In genomic region chr13:4714724-4715123, GRCm38 (mm10) we compare ENCODE assay signal across 22 mouse cellular contexts.
A peak's percentile ranks its signal among the peaks of the same experiment; 100 is the strongest.
DNase-seq lines count a peak whose midpoint lies in the region; ATAC-seq lines count a peak whose summit lies in the region.
"Had no signal": no experiment of that assay in that cellular context is flagged by ENCODE, and none has a peak within 500 bp of the region (broad histone marks: within the 10 kb centered on the region; RNA-seq: fewer than 3 reads in every experiment).

No protein-coding gene starts in this region.

- H3K27ac ChIP-seq in liver, embryonic 12.5 days, result no peak overlapping the region
- no peak overlapping the region for H3K27ac ChIP-seq in liver, embryonic 15.5 days (replicated peaks)
- H3K27ac ChIP-seq: embryonic facial prominence, embryonic 12.5 days; forebrain, embryonic 12.5 days; hindbrain, embryonic 10.5 days had no signal

- no peaks in the 10 kb centered on the region for H3K27me3 ChIP-seq in liver, embryonic 12.5 days (replicated peaks)
- no peaks in the 10 kb centered on the region for H3K27me3 ChIP-seq in liver, embryonic 15.5 days
- H3K27me3 ChIP-seq: embryonic facial prominence, embryonic 12.5 days; forebrain, embryonic 12.5 days; heart, embryonic 12.5 days had no signal

- intact Hi-C loops in gastrocnemius, postnatal 36 days (cut with DNase I), result no loop called here

- DNase-seq in liver, result no peak
- DNase-seq in fat pad, adult 2 months (ENCODE audit: extremely low read depth, low read depth, low spot score), result peak; percentile 37
- peak; percentile 18 for DNase-seq in yolk sac, embryonic 10.5 days (ENCODE audit: low spot score)
- no peak for DNase-seq in gastrocnemius, postnatal 36 days
- no peak for DNase-seq in spleen, postnatal 10 days (ENCODE audit: low spot score in 2 of 2)
- DNase-seq: adrenal gland, postnatal 14 days; cerebellum, adult 11-12 months; cerebellum, adult 9-10 months; embryo, embryonic 11 days; gastrocnemius, postnatal 10 days had no signal

- H3K4me1 ChIP-seq in liver, embryonic 12.5 days, result no peaks in the 10 kb centered on the region
- H3K4me1 ChIP-seq in liver, embryonic 15.5 days (replicated peaks), result no peaks in the 10 kb centered on the region
- H3K4me1 ChIP-seq: embryonic facial prominence, embryonic 12.5 days; forebrain, embryonic 12.5 days; heart, embryonic 12.5 days; hindbrain, embryonic 10.5 days had no signal

- 59% methylated on average over 1 of the region's 1 CpGs for WGBS in liver, embryonic 12.5 days (ENCODE audit: insufficient replicate concordance)
- WGBS in liver, embryonic 15.5 days (ENCODE audit: insufficient replicate concordance), result 55% methylated on average over 1 of the region's 1 CpGs

- H3K9ac ChIP-seq in liver, embryonic 12.5 days, result no peak overlapping the region
- no peak overlapping the region for H3K9ac ChIP-seq in liver, embryonic 15.5 days
- H3K9ac ChIP-seq: embryonic facial prominence, embryonic 12.5 days; forebrain, embryonic 12.5 days; heart, embryonic 12.5 days had no signal

- peak; percentile 63 for ATAC-seq in liver, embryonic 12.5 days
- peak; percentile 81 for ATAC-seq in liver, embryonic 15.5 days (ENCODE audit: insufficient read depth)
- no peak for ATAC-seq in monocyte, adult 5-6 weeks (replicated peaks; ENCODE audit: insufficient number of reproducible peaks, low FRiP score, low TSS enrichment, poor library complexity, severe bottlenecking)
- ATAC-seq: CD4-positive, CD25-positive, alpha-beta regulatory T cell, adult 4 months; forebrain, embryonic 16.5 days; hindbrain, embryonic 16.5 days; inflammation-experienced regulatory T-cells, adult 6 months had no signal

- H3K36me3 ChIP-seq in liver, embryonic 12.5 days, result no peaks in the 10 kb centered on the region
- no peaks in the 10 kb centered on the region for H3K36me3 ChIP-seq in liver, embryonic 15.5 days (replicated peaks)
- H3K36me3 ChIP-seq: embryonic facial prominence, embryonic 12.5 days; forebrain, embryonic 12.5 days; G1E; heart, embryonic 12.5 days; hindbrain, embryonic 10.5 days had no signal

- H3K4me2 ChIP-seq in liver, embryonic 12.5 days, result no peak overlapping the region
- no peak overlapping the region for H3K4me2 ChIP-seq in liver, embryonic 15.5 days
- H3K4me2 ChIP-seq: embryonic facial prominence, embryonic 12.5 days; forebrain, embryonic 12.5 days; heart, embryonic 12.5 days had no signal

- no peaks in the 10 kb centered on the region for H3K9me3 ChIP-seq in liver, embryonic 12.5 days (replicated peaks)
- no peaks in the 10 kb centered on the region for H3K9me3 ChIP-seq in liver, embryonic 15.5 days (replicated peaks)
- H3K9me3 ChIP-seq: embryonic facial prominence, embryonic 12.5 days; forebrain, embryonic 12.5 days; G1E; heart, embryonic 12.5 days; hindbrain, embryonic 10.5 days had no signal

- no peak overlapping the region for H3K4me3 ChIP-seq in liver, embryonic 12.5 days
- H3K4me3 ChIP-seq in liver, embryonic 15.5 days (replicated peaks), result no peak overlapping the region
- H3K4me3 ChIP-seq: embryonic facial prominence, embryonic 12.5 days; forebrain, embryonic 12.5 days; heart, embryonic 12.5 days; hindbrain, embryonic 10.5 days had no signal

Comparison
In these comparisons a context has a peak if more than half of its experiments do, and no peak if none do; other contexts are left out.
1. DNase-seq: peak in fat pad, adult 2 months (single experiment) and yolk sac, embryonic 10.5 days (single experiment); none in liver (single experiment), gastrocnemius, postnatal 36 days (0 of 2) and spleen, postnatal 10 days (0 of 2).